Mouse (Mus musculus) neural tube, embryonic 10.5 days (tissue): Measurements from ENCODE around the gene Prkar2a.

Source experiments
- DNase-seq: peaks from one replicate; pipeline ENCODE4 v3.0.0-alpha.2; 2017; ENCODE audit warnings: low spot score; ENCODE audit errors: extremely low spot score

Gene Prkar2a

GRCm38 (mm10) chr9:108795762-108796161 is 106.6 kb downstream of the Prkar2a start:
- peak; percentile 25 for DNase-seq

GRCm38 (mm10) chr9:108796351-108796981 is 107.4 kb downstream of the Prkar2a start:
- DNase-seq: no peak

GRCm38 (mm10) chr9:108797477-108797876 is 108.4 kb downstream of the Prkar2a start:
- no peak for DNase-seq

- no peak for DNase-seq
Observed at GRCm38 (mm10) chr9:108798508-108799075, 109.5 kb downstream of the Prkar2a start.

- DNase-seq: no peak
Observed at GRCm38 (mm10) chr9:108799564-108799963, 110.5 kb downstream of the Prkar2a start.
